Mouse (Mus musculus) kidney, embryonic 16.5 days (tissue): Measurements from ENCODE around the gene Atad2b. TPM values are rescaled to one million over a fixed set of nuclear protein-coding genes. Genes with fewer than 3 reads are reported as not detected.

Experiments used
- ATAC-seq: fragments of 200-750 bp; cut with Nextera tagmentation; 2 replicates; pipeline ENCODE4 v1.8.0; 2017; ENCODE audit warnings: moderate TSS enrichment; ENCODE audit not compliant: low FRiP score, low TSS enrichment
- H3K27ac ChIP-seq: fragments of 300-500 bp; sonication (generic); 2 replicates; pipeline ENCODE4 v1.5.1; 2014; ENCODE audit warnings: low read length
- H3K27me3 ChIP-seq: fragments of 300-500 bp; sonication (generic); 2 replicates; pipeline ENCODE4 v1.6.1; 2014; ENCODE audit warnings: low read length, control low read depth, mixed read lengths; ENCODE audit not compliant: insufficient read depth
- H3K36me3 ChIP-seq: fragments of 300-500 bp; sonication (generic); 2 replicates; pipeline ENCODE4 v1.6.1; 2014; ENCODE audit warnings: low read length, control low read depth, mixed read lengths; ENCODE audit not compliant: insufficient read depth
- H3K4me1 ChIP-seq: fragments of 300-500 bp; sonication (generic); 2 replicates; pipeline ENCODE4 v1.6.1; 2014; ENCODE audit warnings: low read length, control low read depth, mixed read lengths; ENCODE audit not compliant: insufficient read depth
- H3K4me2 ChIP-seq: fragments of 300-500 bp; sonication (generic); replicated peaks from 2 replicates; pipeline ENCODE4 v1.6.1; 2014; ENCODE audit warnings: low read depth, low read length
- H3K4me3 ChIP-seq: fragments of 300-500 bp; sonication (generic); 2 replicates; pipeline ENCODE4 v1.5.1; 2014; ENCODE audit warnings: mild to moderate bottlenecking, low read length
- H3K9ac ChIP-seq: fragments of 300-500 bp; sonication (generic); replicated peaks from 2 replicates; pipeline ENCODE4 v1.6.1; 2014; ENCODE audit warnings: low read length
- H3K9me3 ChIP-seq: fragments of 300-500 bp; sonication (generic); 2 replicates; pipeline ENCODE4 v1.6.1; 2016; ENCODE audit warnings: low read length, control low read depth
- WGBS: fragments of 180-500 bp; shearing (Covaris S2); extraction: QIAGEN DNeasy Blood & Tissue Kit; methylation state at CpG from one replicate; pipeline ENCODE4 v1.1.7; 2014; 5-methylcytosine and 5-hydroxymethylcytosine counted together
- polyA plus RNA-seq: library from polyadenylated mRNA; unstranded; fragments of >200 nt; fragmentation: Nextera tagmentation; extraction: Ambion mirVana; gene quantifications from 2 replicates; pipeline ENCODE4 v1.2.1, GENCODE M21; 2015

Gene Atad2b
- polyA plus RNA-seq, 1 experiment from 2014 or later: 6.3 TPM

- Histone ChIP-seq H3K27ac (no peak overlapping the region), H3K9me3 (no peaks in the 10 kb centered on the region), H3K4me1 (no peaks in the 10 kb centered on the region), H3K27me3 (no peaks in the 10 kb centered on the region), H3K9ac (no peak overlapping the region), H3K36me3 (peaks cover 31% of the 10 kb centered on the region), H3K4me2 (no peak overlapping the region), H3K4me3 (no peak overlapping the region)
- WGBS: 95% methylated on average over 2 of the region's 2 CpGs
- ATAC-seq: no peak
These were observed 120.9 kb downstream of the Atad2b start for GRCm38 (mm10) chr12:5038008-5038407.

- no peak overlapping the region for H3K27ac ChIP-seq
- H3K9me3 ChIP-seq: no peaks in the 10 kb centered on the region; the same call in 1 of the 2 replicates
- 91% methylated on average over 15 of the region's 15 CpGs for WGBS
- H3K36me3 ChIP-seq: peaks cover 14% of the 10 kb centered on the region
- H3K4me3 ChIP-seq: no peak overlapping the region
- no peak overlapping the region for H3K4me2 ChIP-seq
- H3K4me1 ChIP-seq: no peaks in the 10 kb centered on the region
- ATAC-seq: no peak
- no peaks in the 10 kb centered on the region for H3K27me3 ChIP-seq
- H3K9ac ChIP-seq: no peak overlapping the region
These were observed 127.0 kb downstream of the Atad2b start for GRCm38 (mm10) chr12:5044141-5044540.

- H3K9ac ChIP-seq: no peak overlapping the region
- peaks cover 27% of the 10 kb centered on the region for H3K9me3 ChIP-seq
- H3K27ac ChIP-seq: no peak overlapping the region
- H3K4me1 ChIP-seq: no peaks in the 10 kb centered on the region
- no peak overlapping the region for H3K4me3 ChIP-seq
- H3K36me3 ChIP-seq: peaks cover 9% of the 10 kb centered on the region; the same call in 1 of the 2 replicates
- no peak overlapping the region for H3K4me2 ChIP-seq
- no peak for ATAC-seq
- WGBS: 97% methylated on average over 4 of the region's 4 CpGs
- no peaks in the 10 kb centered on the region for H3K27me3 ChIP-seq
These were observed 131.0 kb downstream of the Atad2b start for GRCm38 (mm10) chr12:5048104-5048503.

- 28% methylated on average over 3 of the region's 3 CpGs for WGBS
- Histone ChIP-seq H3K9me3 (no peaks in the 10 kb centered on the region), H3K4me2 (no peak overlapping the region), H3K4me3 (no peak overlapping the region), H3K27me3 (no peaks in the 10 kb centered on the region), H3K9ac (no peak overlapping the region), H3K36me3 (no peaks in the 10 kb centered on the region), H3K27ac (no peak overlapping the region), H3K4me1 (no peaks in the 10 kb centered on the region)
- no peak for ATAC-seq
These were observed 150.4 kb downstream of the Atad2b start for GRCm38 (mm10) chr12:5067590-5067989.

GRCm38 (mm10) chr12:5070131-5070530 is 153.0 kb downstream of the Atad2b start:
- WGBS: 89% methylated on average over 3 of the region's 3 CpGs
- Histone ChIP-seq H3K27ac (no peak overlapping the region), H3K4me3 (no peak overlapping the region), H3K9me3 (no peaks in the 10 kb centered on the region), H3K36me3 (no peaks in the 10 kb centered on the region), H3K27me3 (no peaks in the 10 kb centered on the region), H3K9ac (no peak overlapping the region), H3K4me1 (no peaks in the 10 kb centered on the region), H3K4me2 (no peak overlapping the region)
- ATAC-seq: no peak

GRCm38 (mm10) chr12:5073191-5073590 is 156.0 kb downstream of the Atad2b start:
- no peak overlapping the region for H3K4me3 ChIP-seq
- H3K27me3 ChIP-seq: no peaks in the 10 kb centered on the region
- WGBS: 67% methylated on average over 12 of the region's 12 CpGs
- no peaks in the 10 kb centered on the region for H3K4me1 ChIP-seq
- H3K9me3 ChIP-seq: no peaks in the 10 kb centered on the region
- H3K4me2 ChIP-seq: no peak overlapping the region
- H3K9ac ChIP-seq: no peak overlapping the region
- no peaks in the 10 kb centered on the region for H3K36me3 ChIP-seq
- no peak for ATAC-seq
- H3K27ac ChIP-seq: no peak overlapping the region

GRCm38 (mm10) chr12:5081480-5081879 is 164.3 kb downstream of the Atad2b start:
- no peaks in the 10 kb centered on the region for H3K4me1 ChIP-seq
- no peak for ATAC-seq
- no peak overlapping the region for H3K9ac ChIP-seq
- H3K27me3 ChIP-seq: no peaks in the 10 kb centered on the region
- 94% methylated on average over 4 of the region's 4 CpGs for WGBS
- H3K36me3 ChIP-seq: no peaks in the 10 kb centered on the region
- H3K4me2 ChIP-seq: no peak overlapping the region
- no peaks in the 10 kb centered on the region for H3K9me3 ChIP-seq
- H3K4me3 ChIP-seq: no peak overlapping the region
- no peak overlapping the region for H3K27ac ChIP-seq

GRCm38 (mm10) chr12:5084714-5085113 is 167.6 kb downstream of the Atad2b start:
- no peaks in the 10 kb centered on the region for H3K27me3 ChIP-seq
- H3K9me3 ChIP-seq: no peaks in the 10 kb centered on the region
- no peak overlapping the region for H3K27ac ChIP-seq
- no peak overlapping the region for H3K4me3 ChIP-seq
- no peak overlapping the region for H3K4me2 ChIP-seq
- no peak for ATAC-seq
- H3K36me3 ChIP-seq: no peaks in the 10 kb centered on the region
- H3K4me1 ChIP-seq: peaks cover 12% of the 10 kb centered on the region
- 98% methylated on average over 5 of the region's 5 CpGs for WGBS
- H3K9ac ChIP-seq: no peak overlapping the region

- WGBS: 21% methylated on average over 10 of the region's 10 CpGs
- H3K9ac ChIP-seq: no peak overlapping the region
- H3K27me3 ChIP-seq: no peaks in the 10 kb centered on the region
- H3K4me2 ChIP-seq: no peak overlapping the region
- H3K36me3 ChIP-seq: no peaks in the 10 kb centered on the region
- no peak overlapping the region for H3K27ac ChIP-seq
- H3K4me1 ChIP-seq: peaks cover 12% of the 10 kb centered on the region
- ATAC-seq: peak; percentile 39; the same call in 1 of the 2 replicates
- H3K9me3 ChIP-seq: no peaks in the 10 kb centered on the region
- H3K4me3 ChIP-seq: no peak overlapping the region
These were observed 170.8 kb downstream of the Atad2b start for GRCm38 (mm10) chr12:5087787-5088519.

GRCm38 (mm10) chr12:5088639-5089038 is 171.5 kb downstream of the Atad2b start:
- Histone ChIP-seq H3K27me3 (no peaks in the 10 kb centered on the region), H3K36me3 (no peaks in the 10 kb centered on the region), H3K4me1 (peaks cover 12% of the 10 kb centered on the region), H3K27ac (no peak overlapping the region), H3K9me3 (no peaks in the 10 kb centered on the region), H3K4me3 (no peak overlapping the region), H3K9ac (no peak overlapping the region), H3K4me2 (no peak overlapping the region)
- no peak for ATAC-seq
- WGBS: 26% methylated on average over 1 of the region's 1 CpGs
